Comparison of ENCODE assay signal across 8 mouse cellular contexts in the genomic region with DNA sequence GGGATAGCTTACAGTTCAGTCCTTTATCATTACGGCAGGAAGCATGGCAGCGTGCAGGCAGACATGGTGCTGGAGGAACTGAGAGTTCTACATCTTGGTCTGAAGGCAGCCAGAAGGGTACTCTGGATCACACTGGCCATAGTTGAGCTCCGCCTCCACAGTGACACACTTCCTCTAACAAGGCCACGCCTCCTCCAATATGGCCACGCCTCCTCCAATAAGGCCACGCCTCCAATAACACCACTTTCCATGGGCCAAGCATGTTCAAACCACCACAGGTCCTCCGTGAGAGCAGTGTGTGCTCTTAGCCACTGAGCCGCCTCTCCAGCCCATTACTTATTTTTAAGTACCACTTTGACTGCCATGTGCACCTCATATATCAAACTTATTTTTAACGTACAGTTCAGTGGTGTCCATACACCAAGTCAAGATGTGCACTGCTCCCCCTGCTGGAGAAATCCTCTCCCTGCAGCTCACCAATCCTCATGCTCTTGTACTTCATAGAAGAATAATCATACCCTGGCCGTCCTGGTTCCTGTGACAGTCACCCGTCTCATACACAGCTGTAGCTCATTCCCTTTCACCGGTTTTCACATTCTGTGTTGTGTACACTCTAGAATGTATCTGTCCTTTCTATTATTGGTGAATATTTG.
A peak's percentile ranks its signal among the peaks of the same experiment; 100 is the strongest.
DNase-seq lines count a peak whose midpoint lies in the region; ATAC-seq lines count a peak whose summit lies in the region.

No protein-coding gene starts in this region.

- no peak overlapping the region for H3K9ac ChIP-seq in midbrain, embryonic 14.5 days (replicated peaks; ENCODE audit: low read length)
- no peak overlapping the region for H3K9ac ChIP-seq in midbrain, embryonic 11.5 days (ENCODE audit: low read length)
- no peak overlapping the region for H3K9ac ChIP-seq in heart, embryonic 11.5 days (ENCODE audit: low read depth, low read length)

- no peaks in the 10 kb centered on the region for H3K4me1 ChIP-seq in midbrain, embryonic 14.5 days (ENCODE audit: control insufficient read depth, insufficient read depth, low read length)
- no peaks in the 10 kb centered on the region for H3K4me1 ChIP-seq in midbrain, embryonic 11.5 days (ENCODE audit: control insufficient read depth, insufficient read depth, low read length)
- peaks cover 3% of the 10 kb centered on the region; the same call in 1 of the 2 replicates for H3K4me1 ChIP-seq in heart, embryonic 11.5 days (ENCODE audit: control insufficient read depth, insufficient read depth, low read length)

- H3K27ac ChIP-seq in midbrain, embryonic 14.5 days (replicated peaks; ENCODE audit: low read depth, low read length): no peak overlapping the region
- no peak overlapping the region for H3K27ac ChIP-seq in midbrain, embryonic 11.5 days (ENCODE audit: low read depth, low read length)
- no peak overlapping the region for H3K27ac ChIP-seq in heart, embryonic 11.5 days (ENCODE audit: low read depth, low read length)

- H3K4me2 ChIP-seq in midbrain, embryonic 14.5 days (ENCODE audit: low read length): no peak overlapping the region
- no peak overlapping the region for H3K4me2 ChIP-seq in midbrain, embryonic 11.5 days
- H3K4me2 ChIP-seq in heart, embryonic 11.5 days: no peak overlapping the region

- no peak for ATAC-seq in midbrain, embryonic 14.5 days (ENCODE audit: low FRiP score, low TSS enrichment)
- ATAC-seq in midbrain, embryonic 11.5 days (ENCODE audit: low FRiP score): no peak
- no peak for ATAC-seq in heart, embryonic 11.5 days (replicated peaks; ENCODE audit: insufficient number of reproducible peaks, low FRiP score, low TSS enrichment)

- no peaks in the 10 kb centered on the region for H3K9me3 ChIP-seq in midbrain, embryonic 14.5 days (ENCODE audit: control insufficient read depth, low read length)
- no peaks in the 10 kb centered on the region for H3K9me3 ChIP-seq in midbrain, embryonic 11.5 days (ENCODE audit: control insufficient read depth, low read length)
- peaks cover 4% of the 10 kb centered on the region; the same call in 1 of the 2 replicates for H3K9me3 ChIP-seq in heart, embryonic 11.5 days (replicated peaks; ENCODE audit: control insufficient read depth, low read length)

- no peak overlapping the region for H3K4me3 ChIP-seq in midbrain, embryonic 14.5 days (replicated peaks; ENCODE audit: low read depth, low read length)
- no peak overlapping the region for H3K4me3 ChIP-seq in midbrain, embryonic 11.5 days (ENCODE audit: low read depth, low read length)
- H3K4me3 ChIP-seq in heart, embryonic 11.5 days (ENCODE audit: low read depth, low read length): no peak overlapping the region

- no peaks in the 10 kb centered on the region for H3K36me3 ChIP-seq in midbrain, embryonic 14.5 days (ENCODE audit: control insufficient read depth, insufficient read depth, low read length)
- H3K36me3 ChIP-seq in midbrain, embryonic 11.5 days (ENCODE audit: control insufficient read depth, insufficient read depth, low read length): no peaks in the 10 kb centered on the region
- H3K36me3 ChIP-seq in heart, embryonic 11.5 days (ENCODE audit: control insufficient read depth, insufficient read depth, low read length): no peaks in the 10 kb centered on the region

- intact Hi-C loops in left cerebral cortex, postnatal 10 days (cut with DNase I): no loop called here

- no peaks in the 10 kb centered on the region for H3K27me3 ChIP-seq in midbrain, embryonic 14.5 days (ENCODE audit: control insufficient read depth, insufficient read depth, low read length)
- no peaks in the 10 kb centered on the region for H3K27me3 ChIP-seq in midbrain, embryonic 11.5 days (ENCODE audit: control insufficient read depth, insufficient read depth, low read length)
- no peaks in the 10 kb centered on the region for H3K27me3 ChIP-seq in heart, embryonic 11.5 days (ENCODE audit: control insufficient read depth, insufficient read depth, low read length)

- WGBS in midbrain, embryonic 14.5 days: 94% methylated on average over 12 of the region's 12 CpGs
- 91% methylated on average over 12 of the region's 12 CpGs for WGBS in midbrain, embryonic 11.5 days
- WGBS in heart, embryonic 11.5 days (ENCODE audit: insufficient replicate concordance): 88% methylated on average over 12 of the region's 12 CpGs

- DNase-seq in heart, adult 8-10 months (ENCODE audit: low spot score): peak; percentile 4
- DNase-seq in heart, adult 11 months: no peak
- DNase-seq in midbrain, embryonic 14.5 days: peak; percentile 40
- no peak for DNase-seq in midbrain, embryonic 11.5 days (ENCODE audit: low spot score, missing footprints)
- peak; percentile 30 to 32 for DNase-seq in cerebellum, postnatal 36 days
- peak; percentile 39 for DNase-seq in thymus, postnatal 25 days
- no peak for DNase-seq in left cerebral cortex, postnatal 10 days (ENCODE audit: extremely low spot score in 1 of 2, low spot score in 2 of 2)

Comparison
In these comparisons a context has a peak if more than half of its experiments do, and no peak if none do; other contexts are left out.
1. DNase-seq: peak in heart, adult 8-10 months (single experiment), midbrain, embryonic 14.5 days (single experiment), cerebellum, postnatal 36 days (2 of 2) and thymus, postnatal 25 days (single experiment); none in heart, adult 11 months (single experiment), midbrain, embryonic 11.5 days (single experiment) and left cerebral cortex, postnatal 10 days (0 of 2).